Mouse (Mus musculus): ENCODE measurements around the gene Ada. TPM values are rescaled to one million over a fixed set of nuclear protein-coding genes. Genes with fewer than 3 reads are reported as not detected.

The Ada gene
- 4.5 and 5.5 TPM in 2 replicates for polyA plus RNA-seq (2014; fragmentation: Nextera tagmentation; extraction: Ambion mirVana)

GRCm38 (mm10) chr2:163749647-163750611 is at the start of gene Ada:
TSS of gene Ada (minus strand) at chr2:163750239.
- H3K9ac ChIP-seq (ENCODE audit: low read length): peak within 1 kb of the TSS; percentile 70
- H3K27me3 ChIP-seq (replicated peaks; ENCODE audit: control insufficient read depth, insufficient read depth, low read length): no peaks in the 10 kb centered on the region
- no peaks in the 10 kb centered on the region for H3K9me3 ChIP-seq (replicated peaks; ENCODE audit: control insufficient read depth, low read length)
- peak within 1 kb of the TSS; percentile 91 for H3K4me2 ChIP-seq (ENCODE audit: low read length)
- peak within 1 kb of the TSS; percentile 51 for H3K4me3 ChIP-seq (ENCODE audit: low read depth, low read length)
- H3K4me1 ChIP-seq (ENCODE audit: control insufficient read depth, insufficient read depth, low read length): peaks cover 6% of the 10 kb centered on the region; the same call in 1 of the 2 replicates
- WGBS: 1% methylated on average over 53 of the region's 57 CpGs
- no peak within 1 kb of the TSS for H3K27ac ChIP-seq (ENCODE audit: low read depth, low read length)
- no peaks in the 10 kb centered on the region for H3K36me3 ChIP-seq (ENCODE audit: control insufficient read depth, insufficient read depth, low read length)
- ATAC-seq (peak; percentile 86), DNase-seq (ENCODE audit: low spot score) (peak; percentile 58)

- no peak for DNase-seq (ENCODE audit: low spot score)
- Histone ChIP-seq H3K9ac (ENCODE audit: low read length) (no peak overlapping the region), H3K27me3 (replicated peaks; ENCODE audit: control insufficient read depth, insufficient read depth, low read length) (no peaks in the 10 kb centered on the region; the same call in 1 of the 2 replicates), H3K9me3 (replicated peaks; ENCODE audit: control insufficient read depth, low read length) (no peaks in the 10 kb centered on the region), H3K27ac (ENCODE audit: low read depth, low read length) (no peak overlapping the region), H3K4me1 (ENCODE audit: control insufficient read depth, insufficient read depth, low read length) (no peaks in the 10 kb centered on the region), H3K4me3 (ENCODE audit: low read depth, low read length) (no peak overlapping the region), H3K4me2 (ENCODE audit: low read length) (no peak overlapping the region), H3K36me3 (ENCODE audit: control insufficient read depth, insufficient read depth, low read length) (no peaks in the 10 kb centered on the region)
- ATAC-seq: no peak
- 93% methylated on average over 7 of the region's 7 CpGs for WGBS
Observed at GRCm38 (mm10) chr2:163798411-163798810, 48.4 kb upstream of the Ada start.

- ATAC-seq (no peak), DNase-seq (ENCODE audit: low spot score) (peak; percentile 56)
- Histone ChIP-seq H3K9me3 (replicated peaks; ENCODE audit: control insufficient read depth, low read length) (no peaks in the 10 kb centered on the region), H3K4me1 (ENCODE audit: control insufficient read depth, insufficient read depth, low read length) (no peaks in the 10 kb centered on the region), H3K4me3 (ENCODE audit: low read depth, low read length) (no peak overlapping the region), H3K4me2 (ENCODE audit: low read length) (no peak overlapping the region), H3K27ac (ENCODE audit: low read depth, low read length) (no peak overlapping the region), H3K27me3 (replicated peaks; ENCODE audit: control insufficient read depth, insufficient read depth, low read length) (no peaks in the 10 kb centered on the region), H3K36me3 (ENCODE audit: control insufficient read depth, insufficient read depth, low read length) (no peaks in the 10 kb centered on the region), H3K9ac (ENCODE audit: low read length) (no peak overlapping the region)
- WGBS: 71% methylated on average over 4 of the region's 4 CpGs
Observed at GRCm38 (mm10) chr2:163788484-163788883, 38.4 kb upstream of the Ada start.

GRCm38 (mm10) chr2:163787709-163788108 is 37.7 kb upstream of the Ada start:
- Histone ChIP-seq H3K27me3 (replicated peaks; ENCODE audit: control insufficient read depth, insufficient read depth, low read length) (no peaks in the 10 kb centered on the region), H3K9ac (ENCODE audit: low read length) (no peak overlapping the region), H3K4me2 (ENCODE audit: low read length) (no peak overlapping the region), H3K4me3 (ENCODE audit: low read depth, low read length) (no peak overlapping the region), H3K27ac (ENCODE audit: low read depth, low read length) (no peak overlapping the region), H3K4me1 (ENCODE audit: control insufficient read depth, insufficient read depth, low read length) (no peaks in the 10 kb centered on the region), H3K9me3 (replicated peaks; ENCODE audit: control insufficient read depth, low read length) (no peaks in the 10 kb centered on the region), H3K36me3 (ENCODE audit: control insufficient read depth, insufficient read depth, low read length) (no peaks in the 10 kb centered on the region)
- ATAC-seq (peak; percentile 57), DNase-seq (ENCODE audit: low spot score) (peak; percentile 77)
- 57% methylated on average over 3 of the region's 3 CpGs for WGBS

- no peak for DNase-seq (ENCODE audit: low spot score)
- WGBS: 84% methylated on average over 6 of the region's 6 CpGs
- Histone ChIP-seq H3K9ac (ENCODE audit: low read length) (no peak overlapping the region), H3K36me3 (ENCODE audit: control insufficient read depth, insufficient read depth, low read length) (no peaks in the 10 kb centered on the region), H3K27ac (ENCODE audit: low read depth, low read length) (no peak overlapping the region), H3K9me3 (replicated peaks; ENCODE audit: control insufficient read depth, low read length) (no peaks in the 10 kb centered on the region), H3K27me3 (replicated peaks; ENCODE audit: control insufficient read depth, insufficient read depth, low read length) (no peaks in the 10 kb centered on the region), H3K4me3 (ENCODE audit: low read depth, low read length) (no peak overlapping the region), H3K4me2 (ENCODE audit: low read length) (no peak overlapping the region), H3K4me1 (ENCODE audit: control insufficient read depth, insufficient read depth, low read length) (no peaks in the 10 kb centered on the region)
- ATAC-seq: no peak
Observed at GRCm38 (mm10) chr2:163787086-163787485, 37.0 kb upstream of the Ada start.

GRCm38 (mm10) chr2:163783901-163784300 is 33.9 kb upstream of the Ada start:
- H3K4me3 ChIP-seq (ENCODE audit: low read depth, low read length): no peak overlapping the region
- H3K36me3 ChIP-seq (ENCODE audit: control insufficient read depth, insufficient read depth, low read length): no peaks in the 10 kb centered on the region
- ATAC-seq: no peak
- no peaks in the 10 kb centered on the region for H3K4me1 ChIP-seq (ENCODE audit: control insufficient read depth, insufficient read depth, low read length)
- H3K9ac ChIP-seq (ENCODE audit: low read length): no peak overlapping the region
- H3K9me3 ChIP-seq (replicated peaks; ENCODE audit: control insufficient read depth, low read length): no peaks in the 10 kb centered on the region
- H3K4me2 ChIP-seq (ENCODE audit: low read length): no peak overlapping the region
- WGBS: 85% methylated on average over 4 of the region's 4 CpGs
- no peak for DNase-seq (ENCODE audit: low spot score)
- no peaks in the 10 kb centered on the region for H3K27me3 ChIP-seq (replicated peaks; ENCODE audit: control insufficient read depth, insufficient read depth, low read length)
- no peak overlapping the region for H3K27ac ChIP-seq (ENCODE audit: low read depth, low read length)

GRCm38 (mm10) chr2:163783368-163783767 is 33.3 kb upstream of the Ada start:
- WGBS: 90% methylated on average over 6 of the region's 6 CpGs
- DNase-seq (ENCODE audit: low spot score): no peak
- no peaks in the 10 kb centered on the region for H3K9me3 ChIP-seq (replicated peaks; ENCODE audit: control insufficient read depth, low read length)

GRCm38 (mm10) chr2:163778896-163779295 is 28.9 kb upstream of the Ada start:
- H3K9me3 ChIP-seq (replicated peaks; ENCODE audit: control insufficient read depth, low read length): no peaks in the 10 kb centered on the region
- no peaks in the 10 kb centered on the region for H3K27me3 ChIP-seq (replicated peaks; ENCODE audit: control insufficient read depth, insufficient read depth, low read length)
- 29% methylated on average over 4 of the region's 4 CpGs for WGBS
- no peaks in the 10 kb centered on the region for H3K36me3 ChIP-seq (ENCODE audit: control insufficient read depth, insufficient read depth, low read length)
- ATAC-seq: no peak
- DNase-seq (ENCODE audit: low spot score): peak; percentile 16
- H3K27ac ChIP-seq (ENCODE audit: low read depth, low read length): no peak overlapping the region
- no peak overlapping the region for H3K9ac ChIP-seq (ENCODE audit: low read length)
- no peaks in the 10 kb centered on the region for H3K4me1 ChIP-seq (ENCODE audit: control insufficient read depth, insufficient read depth, low read length)
- no peak overlapping the region for H3K4me2 ChIP-seq (ENCODE audit: low read length)
- H3K4me3 ChIP-seq (ENCODE audit: low read depth, low read length): no peak overlapping the region

More at GRCm38 (mm10) chr2:163783368-163783767, 33.3 kb upstream of the Ada start:
- no peak overlapping the region for H3K4me3 ChIP-seq (ENCODE audit: low read depth, low read length)
- H3K9ac ChIP-seq (ENCODE audit: low read length): no peak overlapping the region
- H3K36me3 ChIP-seq (ENCODE audit: control insufficient read depth, insufficient read depth, low read length): no peaks in the 10 kb centered on the region
- H3K27ac ChIP-seq (ENCODE audit: low read depth, low read length): no peak overlapping the region
- no peaks in the 10 kb centered on the region for H3K27me3 ChIP-seq (replicated peaks; ENCODE audit: control insufficient read depth, insufficient read depth, low read length)
- no peak overlapping the region for H3K4me2 ChIP-seq (ENCODE audit: low read length)
- H3K4me1 ChIP-seq (ENCODE audit: control insufficient read depth, insufficient read depth, low read length): no peaks in the 10 kb centered on the region
- ATAC-seq: no peak

- no peak overlapping the region for H3K27ac ChIP-seq (ENCODE audit: low read depth, low read length)
- no peak overlapping the region for H3K4me2 ChIP-seq (ENCODE audit: low read length)
- no peaks in the 10 kb centered on the region for H3K36me3 ChIP-seq (ENCODE audit: control insufficient read depth, insufficient read depth, low read length)
- no peak overlapping the region for H3K4me3 ChIP-seq (ENCODE audit: low read depth, low read length)
- 3% methylated on average over 2 of the region's 2 CpGs for WGBS
- ATAC-seq (no peak), DNase-seq (ENCODE audit: low spot score) (no peak)
- H3K9ac ChIP-seq (ENCODE audit: low read length): no peak overlapping the region
- H3K27me3 ChIP-seq (replicated peaks; ENCODE audit: control insufficient read depth, insufficient read depth, low read length): no peaks in the 10 kb centered on the region
- no peaks in the 10 kb centered on the region for H3K4me1 ChIP-seq (ENCODE audit: control insufficient read depth, insufficient read depth, low read length)
- no peaks in the 10 kb centered on the region for H3K9me3 ChIP-seq (replicated peaks; ENCODE audit: control insufficient read depth, low read length)
Observed at GRCm38 (mm10) chr2:163777061-163777460, 27.0 kb upstream of the Ada start.

All from forebrain, embryonic 14.5 days (tissue).